Mouse (Mus musculus) liver, embryonic 14.5 days (tissue): ENCODE data around the gene Tmem82. TPM values are rescaled to one million over a fixed set of nuclear protein-coding genes. Genes with fewer than 3 reads are reported as not detected.

Experiments
- ATAC-seq: fragments of 200-750 bp; cut with Nextera tagmentation; 2 replicates; pipeline ENCODE4 v1.8.0; 2017; ENCODE audit warnings: moderate number of reproducible peaks, mild to moderate bottlenecking, moderate library complexity; ENCODE audit not compliant: insufficient read depth
- DNase-seq, 3 experiments: peaks; one replicate each; pipeline ENCODE4 v3.0.0-alpha.2; 2012 to 2013; ENCODE audit warnings: low read depth in 3 of 3, low spot score in 3 of 3
- H3K27ac ChIP-seq: fragments of 300-500 bp; sonication (generic); 2 replicates; pipeline ENCODE4 v1.5.1; 2014; ENCODE audit warnings: moderate library complexity, mild to moderate bottlenecking, control low read depth, inconsistent platforms
- H3K27me3 ChIP-seq: fragments of 300-500 bp; sonication (generic); 2 replicates; pipeline ENCODE4 v1.6.1; 2014; ENCODE audit warnings: mild to moderate bottlenecking, low read length, moderate library complexity; ENCODE audit not compliant: control insufficient read depth, insufficient read depth
- H3K36me3 ChIP-seq: fragments of 300-500 bp; sonication (generic); replicated peaks from 2 replicates; pipeline ENCODE4 v1.6.1; 2014; ENCODE audit warnings: low read depth; ENCODE audit not compliant: control insufficient read depth, insufficient read depth
- H3K4me1 ChIP-seq, 2 experiments: fragments of 200-500 bp in 1 of 2; fragments of 300-500 bp in 1 of 2; sonication (generic) in 1 of 2; replicated peaks; 2 replicates each; pipeline ENCODE4 v1.6.1; 2012 to 2014; ENCODE audit warnings: antibody characterized with exemption in 1 of 2, inconsistent platforms in 1 of 2, low read length in 1 of 2; ENCODE audit not compliant: control insufficient read depth in 2 of 2, insufficient read depth in 2 of 2
- H3K4me2 ChIP-seq: fragments of 300-500 bp; sonication (generic); 2 replicates; pipeline ENCODE4 v1.6.1; 2014; ENCODE audit warnings: low read depth, mild to moderate bottlenecking, control low read depth, moderate library complexity
- H3K4me3 ChIP-seq, 2 experiments: fragments of 200-500 bp in 1 of 2; fragments of 300-500 bp in 1 of 2; sonication (generic) in 1 of 2; 2 replicates each; pipeline ENCODE4 v1.5.1; 2012 to 2014; ENCODE audit warnings: low read depth in 2 of 2, low read length in 2 of 2, mild to moderate bottlenecking in 2 of 2, control low read depth in 1 of 2, inconsistent platforms in 1 of 2, moderate library complexity in 1 of 2; ENCODE audit not compliant: insufficient read depth in 1 of 2
- H3K9ac ChIP-seq: fragments of 300-500 bp; sonication (generic); replicated peaks from 2 replicates; pipeline ENCODE4 v1.6.1; 2014; ENCODE audit warnings: mild to moderate bottlenecking, control low read depth, moderate library complexity
- H3K9me3 ChIP-seq: fragments of 300-500 bp; sonication (generic); 2 replicates; pipeline ENCODE4 v1.6.1; 2016; ENCODE audit warnings: low read length, mixed read lengths; ENCODE audit not compliant: control insufficient read depth
- CTCF ChIP-seq: IDR thresholded peaks from 2 replicates; pipeline ENCODE4 v1.5.1; 2016; ENCODE audit warnings: antibody characterized with exemption, low read depth, control low read depth
- EP300 ChIP-seq: IDR thresholded peaks from 2 replicates; pipeline ENCODE4 v1.6.1; 2016; ENCODE audit warnings: antibody characterized with exemption, low read depth
- WGBS: fragments of 180-500 bp; shearing (Covaris S2); extraction: QIAGEN DNeasy Blood & Tissue Kit; methylation state at CpG from one replicate; pipeline ENCODE4 v1.1.7; 2014; ENCODE audit not compliant: insufficient replicate concordance; 5-methylcytosine and 5-hydroxymethylcytosine counted together
- polyA plus RNA-seq, 2 experiments: library from polyadenylated mRNA; depleted of rRNA in 1 of 2; stranded (reverse) in 1 of 2; unstranded in 1 of 2; fragments of >200 nt; fragmentation: Nextera tagmentation in 1 of 2; extraction: Ambion mirVana in 1 of 2; gene quantifications; 2 replicates each; pipeline versions ENCODE4 v1.2.1 to v1.2.3; 2012 to 2014

Gene Tmem82
- polyA plus RNA-seq, 2 experiments: 2.1 to 2.2 TPM

GRCm38 (mm10) chr4:141632111-141632873, 13.9 kb upstream of the Tmem82 start:
- 84% methylated on average over 21 of the region's 21 CpGs for WGBS
- H3K36me3 ChIP-seq: no peaks in the 10 kb centered on the region; the same call in none of the 2 replicates

GRCm38 (mm10) chr4:141631250-141631649, 12.8 kb upstream of the Tmem82 start:
- TF ChIP-seq EP300: no peak
- TF ChIP-seq CTCF: no peak
- Histone ChIP-seq H3K9ac (no peak overlapping the region), H3K27ac (no peak overlapping the region), H3K36me3 (no peaks in the 10 kb centered on the region; the same call in 1 of the 2 replicates), H3K4me3 (no peak overlapping the region), H3K27me3 (no peaks in the 10 kb centered on the region), H3K4me1 (no peaks in the 10 kb centered on the region), H3K9me3 (no peaks in the 10 kb centered on the region), H3K4me2 (no peak overlapping the region)
- DNase-seq: no peak
- no peak for ATAC-seq
- 86% methylated on average over 20 of the region's 20 CpGs for WGBS

More at GRCm38 (mm10) chr4:141632111-141632873, 13.9 kb upstream of the Tmem82 start:
- DNase-seq (no peak), ATAC-seq (no peak)
- no peak for TF ChIP-seq EP300
- no peak for TF ChIP-seq CTCF
- Histone ChIP-seq H3K9ac (no peak overlapping the region), H3K4me3 (no peak overlapping the region), H3K27me3 (no peaks in the 10 kb centered on the region), H3K27ac (no peak overlapping the region), H3K4me2 (no peak overlapping the region), H3K4me1 (no peaks in the 10 kb centered on the region), H3K9me3 (no peaks in the 10 kb centered on the region)

GRCm38 (mm10) chr4:141630021-141630420, 11.6 kb upstream of the Tmem82 start:
- Histone ChIP-seq H3K9ac (no peak overlapping the region), H3K27me3 (no peaks in the 10 kb centered on the region), H3K4me2 (no peak overlapping the region), H3K36me3 (no peaks in the 10 kb centered on the region; the same call in 1 of the 2 replicates), H3K9me3 (no peaks in the 10 kb centered on the region), H3K27ac (no peak overlapping the region), H3K4me3 (no peak overlapping the region), H3K4me1 (no peaks in the 10 kb centered on the region)
- DNase-seq: no peak
- ATAC-seq: no peak
- 88% methylated on average over 11 of the region's 11 CpGs for WGBS
- TF ChIP-seq EP300 (no peak), CTCF (no peak)

GRCm38 (mm10) chr4:141628661-141629060, 10.2 kb upstream of the Tmem82 start:
- Histone ChIP-seq H3K9ac (no peak overlapping the region), H3K27ac (no peak overlapping the region), H3K4me3 (no peak overlapping the region), H3K4me1 (no peaks in the 10 kb centered on the region), H3K4me2 (no peak overlapping the region), H3K36me3 (no peaks in the 10 kb centered on the region; the same call in 1 of the 2 replicates), H3K9me3 (no peaks in the 10 kb centered on the region), H3K27me3 (no peaks in the 10 kb centered on the region)
- ATAC-seq (no peak), DNase-seq (no peak)
- TF ChIP-seq CTCF (no peak), EP300 (no peak)
- 75% methylated on average over 14 of the region's 14 CpGs for WGBS

GRCm38 (mm10) chr4:141627502-141627901, 9.1 kb upstream of the Tmem82 start:
- ATAC-seq: no peak
- H3K4me3 ChIP-seq: no peak overlapping the region
- WGBS: 66% methylated on average over 5 of the region's 5 CpGs

More at GRCm38 (mm10) chr4:141627502-141627901, 9.1 kb upstream of the Tmem82 start:
- no peak for DNase-seq
- Histone ChIP-seq H3K36me3 (no peaks in the 10 kb centered on the region; the same call in 1 of the 2 replicates), H3K4me1 (no peaks in the 10 kb centered on the region), H3K9me3 (no peaks in the 10 kb centered on the region), H3K4me2 (no peak overlapping the region), H3K9ac (no peak overlapping the region), H3K27me3 (no peaks in the 10 kb centered on the region), H3K27ac (no peak overlapping the region)
- TF ChIP-seq CTCF: no peak
- TF ChIP-seq EP300: no peak
